Mouse (Mus musculus): ENCODE data around the gene Snai1. TPM values are rescaled to one million over a fixed set of nuclear protein-coding genes. Genes with fewer than 3 reads are reported as not detected.

The Snai1 gene
- total RNA-seq, 4 experiments from 2014 or later = 1.2 to 2.2 (median 1.4) TPM

DNA sequence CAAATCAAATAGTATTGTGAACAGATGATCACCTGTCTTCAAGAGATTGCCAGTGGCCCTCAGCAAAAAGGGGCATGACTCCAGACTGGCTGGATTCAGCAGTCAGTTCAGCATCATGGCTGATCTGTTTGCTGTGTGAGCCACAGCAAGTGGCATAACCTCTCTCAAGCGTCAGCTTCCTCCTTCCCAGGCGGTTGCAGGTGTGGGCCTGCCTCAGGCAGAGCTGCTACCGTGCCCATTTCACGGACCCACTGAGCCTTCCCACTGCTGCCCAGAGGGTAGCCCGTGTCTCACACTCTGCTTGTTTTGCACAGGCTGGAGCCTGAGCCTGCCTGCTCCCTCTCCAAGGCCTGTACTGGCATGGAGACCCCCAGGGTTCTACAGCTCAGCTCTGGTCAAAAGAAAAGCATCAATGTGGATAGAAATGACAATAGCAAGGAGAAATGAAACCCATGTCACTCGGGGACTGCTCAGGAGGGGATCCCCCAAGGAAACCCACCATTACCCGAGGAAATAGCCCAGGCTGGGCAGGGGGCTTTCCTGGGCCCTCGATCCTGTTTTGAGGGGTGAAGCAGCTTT, 13.4 kb downstream of the Snai1 start:
- DNase-seq (ENCODE audit: low spot score) = no peak

DNA sequence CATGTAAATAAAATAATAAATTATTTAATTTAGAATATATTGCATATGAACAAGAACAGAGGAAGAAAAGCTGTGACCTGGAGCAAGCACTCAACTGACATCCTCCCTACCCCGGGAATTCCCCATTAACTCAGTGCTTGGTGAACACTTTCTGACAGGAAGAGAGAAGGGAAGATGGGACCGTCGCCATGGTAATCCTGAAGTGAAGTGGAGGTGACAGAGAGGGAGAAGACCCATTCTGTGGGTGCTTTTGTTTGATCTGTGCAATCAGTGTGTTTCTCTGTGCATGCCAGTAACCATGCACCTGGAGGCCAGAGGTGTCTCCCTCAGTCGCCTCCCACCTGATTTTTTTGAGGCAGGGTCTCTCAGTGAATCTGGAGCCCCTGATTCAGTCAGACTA, 14.3 kb downstream of the Snai1 start:
- no peak for DNase-seq (ENCODE audit: low spot score)

DNA sequence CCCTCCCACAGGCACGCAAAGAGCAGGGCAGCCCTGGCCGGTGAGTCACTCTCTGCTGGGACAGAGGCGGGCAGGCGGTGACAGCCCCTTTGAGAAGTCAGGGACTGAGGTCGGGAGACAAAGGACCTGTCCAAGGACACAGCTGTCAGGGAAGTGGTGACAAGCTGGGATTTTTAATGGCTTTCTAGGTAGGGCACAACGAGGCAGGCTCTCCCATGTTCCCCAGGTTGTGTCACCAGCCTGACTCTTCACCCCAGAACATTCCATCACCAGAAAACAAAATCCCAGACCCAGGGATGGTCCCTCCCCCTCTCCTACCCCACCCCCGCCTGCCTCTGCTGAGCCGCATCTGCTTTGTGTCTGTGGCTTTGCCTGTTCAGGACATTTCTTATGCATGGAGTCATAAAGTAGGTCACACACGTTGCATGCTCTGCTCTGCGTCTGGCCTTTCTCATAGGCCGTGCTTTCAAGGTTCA, 15.0 kb downstream of the Snai1 start:
- no peak for DNase-seq (ENCODE audit: low spot score)

DNA sequence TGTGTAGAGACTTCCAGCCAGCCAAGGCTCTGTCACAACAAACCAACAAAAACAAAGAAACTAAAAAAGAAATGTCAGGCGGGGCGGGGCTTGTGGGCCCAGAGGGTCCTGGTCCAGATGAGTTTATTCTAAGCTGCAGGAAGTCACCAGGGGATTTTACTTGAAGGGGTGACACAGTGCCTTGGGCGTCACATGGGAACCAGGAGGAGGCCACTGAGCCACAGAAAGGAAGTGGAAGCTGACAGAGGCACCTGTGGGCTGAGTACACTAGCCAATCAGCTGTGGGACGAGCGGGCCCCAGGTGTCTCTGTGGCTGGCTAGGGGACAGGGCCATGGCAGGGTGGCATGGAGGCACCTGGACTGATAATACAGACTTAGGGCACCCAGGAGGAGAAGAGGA, 17.8 kb downstream of the Snai1 start:
- no peak for DNase-seq (ENCODE audit: low spot score)

DNA sequence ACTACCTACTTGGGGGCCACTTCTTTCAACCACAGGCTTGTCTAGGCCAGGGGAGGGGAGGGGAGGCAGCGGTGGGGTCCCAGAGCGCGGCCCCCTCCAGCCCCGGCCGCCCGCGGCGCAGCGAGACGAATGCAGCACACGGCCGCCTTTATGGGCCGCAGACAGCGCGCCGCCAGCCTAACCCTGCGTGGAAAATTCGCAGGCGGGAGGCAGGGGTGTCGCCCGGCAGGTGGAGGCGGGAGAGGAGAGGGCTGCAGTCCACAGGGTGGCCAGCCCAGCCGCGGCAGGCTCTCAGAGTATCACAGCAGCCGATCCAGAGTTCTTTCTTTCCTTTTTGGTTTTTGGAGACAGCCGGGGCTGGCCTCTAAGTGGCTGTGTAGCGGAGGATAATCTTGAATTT, 21.4 kb downstream of the Snai1 start:
- no peak for DNase-seq (ENCODE audit: low spot score)

DNA sequence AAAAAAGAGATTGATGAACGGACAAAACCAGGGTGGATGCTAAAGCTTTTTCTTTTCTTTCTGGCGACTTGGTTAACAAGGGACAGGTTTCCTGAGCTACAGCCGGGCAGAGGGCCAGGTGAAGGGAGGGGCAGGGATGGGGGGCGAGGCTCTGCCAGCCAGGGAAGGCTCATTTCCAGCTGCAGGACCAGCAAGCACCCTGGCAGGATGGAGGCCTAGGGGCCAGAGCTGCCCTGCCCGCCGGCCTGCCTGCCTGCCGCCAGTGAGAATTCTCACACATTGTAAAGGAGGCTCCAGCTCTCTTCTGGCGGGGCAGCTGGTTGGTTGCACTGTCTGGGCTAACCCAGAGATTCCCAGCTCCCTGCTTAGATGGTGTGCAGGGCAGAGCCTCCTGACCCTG, 24.1 kb downstream of the Snai1 start:
- DNase-seq (ENCODE audit: low spot score) = no peak

DNA sequence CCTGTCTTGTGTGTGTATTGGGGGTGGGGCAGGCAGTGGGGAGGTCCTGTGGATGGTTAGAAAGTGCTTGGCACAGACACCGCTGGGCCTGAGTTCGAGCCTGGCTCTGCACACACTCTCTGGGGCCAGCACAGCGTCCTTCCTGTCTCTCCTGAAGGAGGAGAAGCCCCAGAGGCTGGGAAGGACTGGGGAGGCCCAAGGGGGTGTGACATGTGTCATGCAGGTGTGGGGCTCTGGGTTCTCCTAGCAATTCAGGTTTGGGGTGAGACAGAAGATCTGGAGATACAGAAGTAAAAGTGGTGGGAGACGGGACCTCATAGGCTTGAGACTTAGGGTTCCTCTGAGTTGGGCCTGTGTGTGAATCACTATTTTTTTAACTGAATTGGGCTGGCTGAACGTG, 25.0 kb downstream of the Snai1 start:
- DNase-seq (ENCODE audit: low spot score) = no peak

DNA sequence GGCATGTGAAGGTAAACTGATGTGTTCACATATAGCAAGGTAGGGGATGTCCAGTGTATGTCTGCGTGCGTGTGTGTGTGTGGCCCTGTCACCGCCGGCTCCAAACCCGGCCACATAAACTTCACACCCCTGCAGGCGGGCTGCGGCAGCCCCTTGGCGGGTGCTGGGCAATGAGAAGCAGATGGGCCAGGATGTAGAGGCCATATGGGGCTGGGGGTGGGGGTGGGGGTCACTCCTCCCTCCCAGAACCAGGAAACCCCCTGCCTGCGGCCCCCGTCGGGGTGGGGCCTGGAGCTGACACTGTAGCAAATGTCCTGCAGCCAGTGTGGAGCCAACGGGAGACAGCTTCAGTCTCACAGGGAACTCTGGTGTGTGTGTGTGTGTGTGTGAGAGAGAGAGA, 25.7 kb downstream of the Snai1 start:
- no peak for DNase-seq (ENCODE audit: low spot score)

DNA sequence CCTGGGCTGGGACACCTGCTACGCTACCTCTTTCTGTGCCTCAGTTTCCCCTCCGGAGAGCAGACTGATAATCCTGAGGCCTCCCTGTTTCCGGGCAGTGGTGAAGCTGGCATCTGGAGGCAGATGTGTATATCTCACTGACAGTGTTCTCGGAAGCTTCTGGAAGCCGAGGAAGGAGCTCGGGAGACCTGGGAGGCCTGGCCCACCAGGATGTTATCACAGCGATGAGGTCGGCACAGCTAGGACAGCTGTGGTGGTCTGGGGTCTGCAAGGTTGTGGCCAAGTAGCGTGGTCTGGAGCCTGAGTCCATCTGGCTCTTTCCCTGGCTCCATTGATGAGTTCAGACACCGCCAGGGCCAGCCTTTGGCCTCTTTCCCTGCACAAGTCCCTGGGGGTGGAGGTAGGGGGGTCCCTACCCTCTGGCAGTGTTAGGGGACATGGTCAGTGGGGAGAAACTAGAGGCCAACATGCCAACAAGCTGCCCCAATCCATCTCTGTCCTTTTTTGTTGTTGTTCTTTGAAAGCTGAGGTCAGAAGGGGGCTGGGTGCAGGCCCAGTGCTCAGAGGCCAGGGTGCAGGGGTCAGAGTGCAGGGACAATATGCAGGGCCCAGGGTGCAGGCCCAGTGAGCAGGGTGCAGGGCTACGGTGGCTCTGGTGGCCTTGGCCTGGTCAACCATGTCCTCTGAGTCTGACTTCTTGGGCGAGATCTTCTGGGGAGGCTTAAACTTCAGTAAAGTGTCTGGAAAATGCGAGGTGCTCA, 26.7 kb downstream of the Snai1 start:
- DNase-seq (ENCODE audit: low spot score) = no peak

DNA sequence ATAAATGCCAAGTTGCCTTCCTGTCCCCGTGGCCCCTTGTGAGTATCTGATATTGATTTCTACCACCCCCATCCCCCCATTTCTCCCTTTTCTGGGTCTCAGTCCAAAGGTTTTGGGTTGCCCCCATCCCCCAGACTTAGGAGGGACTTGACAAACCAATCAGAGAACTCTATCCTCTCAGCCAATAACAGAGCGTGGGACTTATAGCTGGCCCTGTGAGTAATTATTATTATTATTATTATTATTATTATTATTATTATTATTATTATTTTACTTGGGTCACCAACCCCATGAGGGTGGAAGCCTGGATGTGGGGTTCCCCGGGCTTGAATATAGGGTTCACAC, 27.3 kb downstream of the Snai1 start:
- no peak for DNase-seq (ENCODE audit: low spot score)

DNA sequence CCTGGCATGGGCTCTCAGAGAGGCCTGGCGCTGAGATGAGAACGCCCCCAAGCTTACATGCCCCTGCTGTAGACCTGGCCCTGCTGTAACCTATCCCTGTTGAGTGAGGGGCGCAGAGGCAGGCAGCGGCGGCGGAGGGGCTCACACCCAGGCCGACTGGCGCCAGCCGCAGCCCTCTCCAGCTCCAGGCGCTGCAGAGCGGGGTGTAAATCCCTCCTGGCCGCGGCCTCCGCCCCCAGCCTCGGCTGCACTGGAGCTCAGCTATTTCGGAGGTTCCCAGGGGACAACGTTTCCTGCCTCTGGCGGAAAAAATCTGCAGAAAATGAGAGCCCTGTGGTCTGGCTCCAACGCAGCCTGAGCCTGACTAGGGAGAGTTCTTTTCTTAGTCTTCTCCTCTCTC, 27.7 kb downstream of the Snai1 start:
- peak; percentile 89 for DNase-seq (ENCODE audit: low spot score)

DNA sequence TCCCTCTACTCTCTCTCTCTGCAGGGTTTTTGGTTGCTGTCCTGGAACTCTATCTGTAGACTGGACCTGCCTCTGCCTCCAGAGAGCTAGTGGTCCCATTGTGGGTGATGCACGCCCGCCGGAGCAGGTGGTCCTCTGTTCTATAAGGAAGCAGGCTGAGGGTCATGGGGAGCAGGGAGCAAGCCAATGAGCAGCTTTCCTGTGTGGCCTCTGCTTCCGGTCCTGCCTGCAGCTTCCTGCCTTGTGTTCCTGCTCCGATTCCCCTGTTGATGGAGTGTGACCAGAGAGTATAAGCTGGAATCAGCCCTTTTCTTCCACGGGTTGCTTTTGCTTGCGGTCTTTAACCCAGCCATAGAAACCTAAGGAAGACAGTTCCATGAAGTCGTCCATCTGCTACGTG, 30.1 kb downstream of the Snai1 start:
- DNase-seq (ENCODE audit: low spot score) = no peak

DNA sequence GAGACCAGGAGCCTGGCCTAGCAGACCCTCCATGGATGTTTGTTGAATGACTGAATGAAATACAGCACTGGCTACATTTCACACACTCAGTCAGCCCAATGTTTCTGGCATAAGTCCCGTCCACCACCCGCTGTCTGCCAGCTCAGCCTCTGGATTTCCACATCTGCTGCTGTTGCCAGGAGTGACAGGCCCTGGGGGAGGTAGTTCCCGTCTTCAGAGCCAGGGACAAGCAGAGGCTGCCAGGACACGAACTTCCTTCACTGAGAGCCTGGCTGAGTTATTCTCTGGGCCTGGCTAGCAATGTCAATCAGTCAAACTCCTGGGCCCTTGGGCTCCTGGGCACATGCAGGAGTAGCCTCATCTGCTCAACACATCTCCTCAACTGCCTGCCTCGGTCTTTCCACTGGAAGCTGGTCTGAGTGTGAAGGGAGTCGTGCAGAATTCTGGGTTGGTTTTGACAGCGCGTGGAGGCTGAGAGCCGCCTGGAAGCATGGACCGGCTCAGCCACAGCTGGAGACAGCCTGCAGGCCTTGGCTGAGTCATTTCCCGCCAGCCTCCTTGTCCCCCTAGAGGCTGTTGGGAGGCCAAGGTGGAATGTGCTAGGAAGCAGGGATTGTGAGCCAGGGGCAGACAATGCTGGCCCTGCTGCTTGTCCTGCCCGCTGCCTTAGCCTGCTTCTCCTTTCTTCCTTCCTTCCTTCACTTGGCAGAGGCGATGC, 32.1 kb downstream of the Snai1 start:
- peak; percentile 87 for DNase-seq (ENCODE audit: low spot score)

DNA sequence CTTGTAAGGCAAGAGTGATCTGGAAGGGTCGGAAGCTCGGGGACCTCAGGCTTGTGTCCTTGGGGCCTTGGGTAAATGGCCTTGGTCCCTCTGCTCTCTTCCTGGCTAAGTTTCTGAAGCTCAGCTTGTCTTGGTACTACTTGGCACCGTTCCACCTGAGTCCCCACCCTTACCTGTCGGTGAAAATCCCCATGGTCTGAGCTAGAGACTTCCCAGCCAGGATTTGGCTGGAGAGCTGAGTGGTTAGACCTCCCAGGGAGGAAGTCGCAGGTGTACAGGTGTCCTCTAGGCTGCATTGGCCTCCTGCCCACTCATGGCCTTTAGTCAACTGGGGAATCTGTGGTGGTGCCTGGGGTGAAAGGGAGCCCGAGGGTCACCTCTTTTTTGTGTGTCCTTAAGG, 32.8 kb downstream of the Snai1 start:
- no peak for DNase-seq (ENCODE audit: low spot score)

DNA sequence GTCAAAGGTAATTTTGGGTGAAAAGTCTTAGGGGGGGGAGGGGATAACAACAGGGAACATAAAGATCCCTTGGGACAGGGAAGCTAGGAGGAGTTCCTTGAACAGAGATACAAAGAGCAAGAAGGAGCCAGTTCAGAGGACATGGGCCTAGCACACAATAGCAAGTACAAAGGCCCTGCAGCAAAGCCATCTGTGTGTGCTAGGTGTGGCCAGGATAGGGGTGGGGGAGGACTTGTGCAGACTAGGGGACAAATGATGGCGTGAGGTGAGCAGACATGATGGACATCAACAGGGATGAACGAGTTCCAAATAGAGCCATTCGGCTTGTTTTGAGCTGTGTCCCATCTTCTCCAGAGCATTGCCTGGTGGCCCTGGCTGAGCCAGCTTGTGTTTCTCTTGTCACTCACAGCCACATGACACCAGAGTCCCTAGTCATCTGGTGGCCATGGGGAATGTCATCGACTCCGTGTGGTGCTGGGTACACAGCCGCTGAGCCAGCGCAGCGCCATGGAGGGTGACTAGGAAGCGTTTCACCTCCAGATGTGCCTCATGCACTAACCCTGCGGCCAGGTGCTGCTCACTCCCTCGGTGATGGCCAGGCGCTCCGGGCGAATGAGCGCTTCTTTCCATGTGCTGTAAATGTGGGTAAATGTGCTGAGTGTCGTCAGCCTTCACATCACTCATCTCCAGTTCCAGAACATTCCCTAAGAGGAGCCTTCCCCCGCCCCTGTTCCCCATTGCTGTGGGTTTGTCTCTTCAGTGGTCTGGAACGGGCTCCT, 33.6 kb downstream of the Snai1 start:
- DNase-seq (ENCODE audit: low spot score) = no peak

DNA sequence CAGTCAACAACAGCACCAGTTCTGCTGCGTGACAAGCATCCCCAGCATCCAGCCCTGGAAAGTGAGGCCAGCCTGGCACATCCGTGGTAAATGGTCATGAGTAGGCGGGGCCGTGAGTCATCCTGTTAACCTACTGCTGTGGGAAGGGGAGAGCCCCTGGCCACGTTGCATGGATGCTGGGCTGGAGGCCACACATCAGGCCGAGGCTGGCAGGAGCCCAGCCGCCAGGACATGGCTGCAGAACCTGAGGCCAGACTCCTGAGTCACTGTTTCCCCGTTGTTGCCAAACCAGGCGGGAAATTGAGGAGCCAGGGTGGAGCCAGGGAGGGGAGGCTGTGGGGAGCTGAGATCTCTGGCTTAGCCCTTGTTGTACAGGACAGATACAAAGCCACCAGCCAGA, 36.8 kb downstream of the Snai1 start:
- DNase-seq (ENCODE audit: low spot score) = peak; percentile 77

DNA sequence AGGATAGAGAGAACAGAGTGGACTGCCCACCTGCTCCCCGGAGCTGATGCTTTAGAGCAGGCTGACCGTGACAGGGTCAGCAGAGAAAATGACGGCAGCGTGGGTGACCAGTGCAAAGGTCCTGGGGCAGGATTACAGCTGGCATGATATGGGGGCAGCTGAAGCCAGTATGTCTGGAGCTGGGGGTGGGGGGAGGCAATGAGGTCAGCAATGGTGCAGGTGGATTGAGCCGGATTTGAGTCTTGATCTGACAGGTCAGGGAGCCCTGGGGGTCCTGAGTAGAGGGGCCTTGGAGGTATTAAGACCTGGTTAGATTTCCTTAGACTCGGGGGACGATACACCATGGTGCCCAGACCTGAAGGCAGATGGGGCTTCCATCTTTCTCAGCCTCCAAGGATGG, 37.6 kb downstream of the Snai1 start:
- DNase-seq (ENCODE audit: low spot score) = no peak

DNA sequence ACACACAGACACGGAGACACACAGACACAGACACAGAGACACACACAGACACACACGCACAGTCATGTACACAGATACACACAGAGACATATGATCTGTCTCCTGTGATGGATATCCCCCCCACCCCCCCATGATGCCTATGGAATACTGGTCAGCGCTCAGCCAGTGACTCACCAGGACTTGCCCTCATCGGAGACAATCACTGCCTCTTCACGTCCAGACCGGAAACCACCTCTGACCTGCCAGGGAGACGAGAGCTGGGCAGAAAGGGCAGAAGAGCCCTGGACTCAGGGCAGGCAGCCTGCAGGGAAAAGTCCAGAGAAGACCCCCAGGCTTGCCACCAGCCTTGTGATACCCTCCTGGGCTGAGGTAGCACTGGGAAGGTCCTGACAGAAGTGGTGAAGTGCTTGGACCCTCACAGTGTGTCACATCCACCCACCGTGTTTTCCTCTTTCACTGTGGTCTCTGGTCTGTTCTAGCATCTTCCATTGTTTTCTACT, 38.2 kb downstream of the Snai1 start:
- DNase-seq (ENCODE audit: low spot score) = no peak

DNA sequence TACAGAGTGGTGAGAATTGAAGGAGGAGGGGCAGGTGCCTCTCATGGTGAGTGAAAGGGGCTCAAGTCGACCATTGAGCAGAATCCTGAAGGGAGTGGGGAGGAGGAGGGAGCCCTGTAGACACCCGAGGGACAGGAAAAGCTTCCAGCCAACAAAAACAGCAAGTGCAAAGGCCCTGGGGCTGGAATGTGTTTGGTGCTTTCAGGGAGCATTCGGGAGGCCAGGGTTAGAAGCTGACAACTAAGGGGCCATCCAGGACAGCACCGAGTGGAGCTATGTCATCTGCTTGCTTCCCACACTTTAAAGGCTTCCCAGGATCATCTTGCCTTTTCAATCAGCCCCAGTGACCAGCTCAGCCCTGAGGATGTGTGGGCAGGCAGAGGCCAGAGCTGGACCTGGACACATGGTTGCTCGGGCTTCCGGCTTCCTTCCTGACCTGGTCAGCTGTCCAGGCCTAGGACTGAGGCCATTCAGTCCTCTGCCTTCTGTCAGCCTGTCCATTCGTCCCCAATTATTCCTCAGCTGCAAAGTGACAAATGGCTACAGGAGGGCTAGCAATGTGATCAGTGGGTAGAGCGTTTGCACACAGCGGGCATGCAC, 39.3 kb downstream of the Snai1 start:
- DNase-seq (ENCODE audit: low spot score) = no peak

DNA sequence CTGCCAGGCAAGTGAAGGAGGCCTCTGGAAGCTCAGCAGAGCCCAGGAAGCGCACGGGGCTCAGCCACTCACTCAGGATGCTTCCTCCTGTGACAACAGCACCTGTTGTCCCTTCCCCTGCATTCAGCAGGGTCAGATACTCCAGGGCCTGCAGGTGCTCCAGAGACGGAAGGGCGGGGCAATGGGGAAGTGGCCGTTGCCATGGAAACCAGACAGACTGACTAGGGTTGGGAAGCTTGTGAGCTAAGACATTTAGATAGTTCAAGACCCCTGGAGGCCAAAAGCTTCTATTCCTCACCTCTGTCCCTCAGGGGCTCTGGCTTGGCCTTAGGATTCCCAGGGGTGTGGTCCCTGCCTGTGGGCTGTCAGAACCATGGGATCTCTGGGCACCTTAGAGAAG, 40.5 kb downstream of the Snai1 start:
- no peak for DNase-seq (ENCODE audit: low spot score)

DNA sequence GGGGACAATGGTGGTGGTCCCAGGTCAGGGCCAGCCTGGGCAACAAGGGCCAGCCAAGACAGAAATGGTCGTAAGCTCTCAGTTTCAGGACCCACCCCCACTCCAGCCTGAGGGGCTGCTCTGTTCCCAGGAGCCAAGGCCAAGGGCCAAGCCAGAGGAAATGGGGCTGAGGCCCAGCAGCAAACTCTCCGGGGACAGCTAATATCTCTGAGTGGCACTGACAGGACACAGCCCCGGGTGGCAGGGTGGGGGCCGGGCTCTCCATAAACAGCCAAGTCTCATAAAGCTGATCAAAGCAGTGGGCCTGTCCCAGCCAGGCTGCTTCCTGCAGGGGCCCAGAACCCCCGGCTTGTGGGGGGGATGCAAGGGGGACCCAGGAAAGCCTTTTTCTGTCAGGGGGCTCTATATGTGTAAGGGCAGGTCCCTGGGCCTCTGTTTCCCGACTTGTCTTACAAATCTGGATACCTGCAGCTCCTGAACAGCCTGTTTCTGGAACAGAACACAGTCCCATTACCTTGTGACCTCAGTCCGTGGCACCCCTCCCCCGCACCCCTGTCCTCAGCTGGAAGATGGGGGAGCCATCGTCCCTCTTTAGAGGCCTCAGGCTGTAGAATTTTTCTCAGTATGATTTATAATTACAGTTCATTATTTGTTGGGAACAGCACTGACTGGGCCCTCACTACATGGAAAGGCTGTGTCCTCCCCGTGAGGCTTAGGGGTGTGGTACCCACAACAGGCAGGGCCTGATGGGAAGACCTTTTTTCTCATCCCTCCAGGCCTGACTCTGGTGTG, 45.4 kb downstream of the Snai1 start:
- no peak for DNase-seq (ENCODE audit: low spot score)
